Mouse (Mus musculus): ENCODE measurements around the gene Sptan1. TPM values are rescaled to one million over a fixed set of nuclear protein-coding genes. Genes with fewer than 3 reads are reported as not detected.

The Sptan1 gene
- total RNA-seq, 2 experiments from 2014 or later: 334 to 351 TPM

GRCm38 (mm10) chr2:30078760-30079159 is 113.4 kb downstream of the Sptan1 start:
- no peak for DNase-seq
- intact Hi-C loops (cut with DNase I): loop anchor here (2.0 to 5.0 kb wide), 3 partner anchors 14 to 84 kb away; partner anchors contain the start of gene Zdhhc12

GRCm38 (mm10) chr2:30080181-30080800 is 114.9 kb downstream of the Sptan1 start:
- intact Hi-C loops (cut with DNase I): no loop called here
- DNase-seq: no peak

Small RNA genes lying within 50 kb of the gene (microRNA-seq; reads per million reads assigned to microRNA genes)
- 0.24 to 1.0 reads per million in 2 experiments for gene Mir6997

Other genes starting within 250 kb of the Sptan1 start
- gene Gm13420, start 213.9 kb upstream of the Sptan1 start, total RNA-seq (2021): not detected
- gene Gm13547, start 206.2 kb upstream of the Sptan1 start, total RNA-seq (2021): not detected
- gene Coq4, start 178.1 kb upstream of the Sptan1 start, total RNA-seq (2021): 10 to 100 TPM; 14.3 to 17.5 TPM
- gene Trub2, start 177.1 kb upstream of the Sptan1 start, total RNA-seq (2021): 10 to 100 TPM; 37.2 to 37.4 TPM
- gene Slc27a4, start 162.9 kb upstream of the Sptan1 start, total RNA-seq (2021): 10 to 100 TPM; 21.4 to 22.4 TPM
- 10 to 100 TPM; 36.5 to 40.4 TPM for gene Urm1, start 145.5 kb upstream of the Sptan1 start, total RNA-seq (2021)
- gene Cercam, start 96.4 kb upstream of the Sptan1 start, total RNA-seq (2021): 10 to 100 TPM; 13.0 to 13.9 TPM
- 10 to 100 TPM; 30.5 to 33.8 TPM for gene Odf2, start 76.3 kb upstream of the Sptan1 start, total RNA-seq (2021)
- 10 to 100 TPM; 26.0 to 26.2 TPM for gene Gle1, start 30.1 kb upstream of the Sptan1 start, total RNA-seq (2021)
- gene Wdr34, start 83.3 kb downstream of the Sptan1 start, total RNA-seq (2021): 10 to 100 TPM in 1 of 2 experiments, 1 to 10 TPM in 1; 9.1 to 11.6 TPM
- 100 to 1,000 TPM; 131 to 149 TPM for gene Set, start 91.8 kb downstream of the Sptan1 start, total RNA-seq (2021)
- 10 to 100 TPM; 11.4 to 12.9 TPM for gene Pkn3, start 112.1 kb downstream of the Sptan1 start, total RNA-seq (2021)
- gene Zdhhc12, start 128.1 kb downstream of the Sptan1 start, total RNA-seq (2021): 1 to 10 TPM; 7.5 to 7.8 TPM
- gene Zer1, start 159.0 kb downstream of the Sptan1 start, total RNA-seq (2021): 10 to 100 TPM; 25.7 to 26.7 TPM
- gene Tbc1d13, start 168.2 kb downstream of the Sptan1 start, total RNA-seq (2021): 10 to 100 TPM; 19.7 to 24.1 TPM
- gene Endog, start 205.9 kb downstream of the Sptan1 start, total RNA-seq (2021): 10 to 100 TPM; 59.1 to 60.2 TPM
- gene Spout1, start 212.9 kb downstream of the Sptan1 start, total RNA-seq (2021): 1 to 10 TPM; 7.0 to 7.1 TPM
- 10 to 100 TPM; 44.5 to 44.6 TPM for gene Kyat1, start 240.3 kb downstream of the Sptan1 start, total RNA-seq (2021)